Mouse (Mus musculus) liver, postnatal 0 days (tissue): ENCODE measurements around the gene Hhat. TPM values are rescaled to one million over a fixed set of nuclear protein-coding genes. Genes with fewer than 3 reads are reported as not detected.

Experiments
- ATAC-seq: fragments of 200-750 bp; cut with Nextera tagmentation; 2 replicates; pipeline ENCODE4 v1.8.0; 2017; ENCODE audit warnings: mild to moderate bottlenecking, moderate library complexity
- DNase-seq: peaks from one replicate; pipeline ENCODE4 v3.0.0-alpha.2; 2016
- H3K27ac ChIP-seq: fragments of 300-500 bp; sonication (generic); 2 replicates; pipeline ENCODE4 v1.5.1; 2014; ENCODE audit warnings: antibody characterized with exemption, moderate library complexity, mild to moderate bottlenecking, low read depth
- H3K27me3 ChIP-seq: fragments of 300-500 bp; sonication (generic); 2 replicates; pipeline ENCODE4 v1.6.1; 2014; ENCODE audit warnings: low read length, control low read depth, mixed read lengths; ENCODE audit not compliant: insufficient read depth
- H3K36me3 ChIP-seq: fragments of 300-500 bp; sonication (generic); replicated peaks from 2 replicates; pipeline ENCODE4 v1.6.1; 2014; ENCODE audit warnings: mild to moderate bottlenecking, control low read depth, low read length, moderate library complexity, mixed read lengths; ENCODE audit not compliant: insufficient read depth
- H3K4me1 ChIP-seq: fragments of 300-500 bp; sonication (generic); 2 replicates; pipeline ENCODE4 v1.6.1; 2014; ENCODE audit warnings: antibody characterized with exemption, mild to moderate bottlenecking, control low read depth; ENCODE audit not compliant: insufficient read depth
- H3K4me2 ChIP-seq: fragments of 300-500 bp; sonication (generic); 2 replicates; pipeline ENCODE4 v1.6.1; 2014; ENCODE audit warnings: low read depth, mild to moderate bottlenecking, low read length, moderate library complexity, mixed read lengths
- H3K4me3 ChIP-seq: fragments of 300-500 bp; sonication (generic); 2 replicates; pipeline ENCODE4 v1.5.1; 2014; ENCODE audit warnings: low read depth, low read length
- H3K9ac ChIP-seq: fragments of 300-500 bp; sonication (generic); replicated peaks from 2 replicates; pipeline ENCODE4 v1.6.1; 2014; ENCODE audit warnings: mild to moderate bottlenecking, moderate library complexity
- H3K9me3 ChIP-seq: fragments of 300-500 bp; sonication (generic); 2 replicates; pipeline ENCODE4 v1.6.1; 2016; ENCODE audit warnings: mild to moderate bottlenecking, control low read depth, low read length, mixed read lengths
- CTCF ChIP-seq: sonication (generic); IDR thresholded peaks from 2 replicates; pipeline ENCODE4 v1.5.1; 2016; ENCODE audit warnings: antibody characterized with exemption, low read depth
- EP300 ChIP-seq: IDR thresholded peaks from 2 replicates; pipeline ENCODE4 v1.6.1; 2016; ENCODE audit warnings: antibody characterized with exemption, low read depth, mild to moderate bottlenecking
- WGBS: fragments of 180-500 bp; shearing (Covaris S2); extraction: QIAGEN DNeasy Blood & Tissue Kit; methylation state at CpG from one replicate; pipeline ENCODE4 v1.1.7; 2014; ENCODE audit not compliant: insufficient replicate concordance; 5-methylcytosine and 5-hydroxymethylcytosine counted together
- polyA plus RNA-seq: library from polyadenylated mRNA; unstranded; fragments of >200 nt; fragmentation: Nextera tagmentation; extraction: Ambion mirVana; gene quantifications from 2 replicates; pipeline ENCODE4 v1.2.1, GENCODE M21; 2015

Hhat gene
- polyA plus RNA-seq, 1 experiment from 2014 or later = 1.1 TPM

GRCm38 (mm10) chr1:192796201-192797010, 25.4 kb upstream of the Hhat start:
- Histone ChIP-seq H3K36me3 (no peaks in the 10 kb centered on the region), H3K9me3 (no peaks in the 10 kb centered on the region; the same call in 1 of the 2 replicates), H3K4me2 (no peak overlapping the region), H3K27me3 (no peaks in the 10 kb centered on the region), H3K4me3 (no peak overlapping the region), H3K9ac (no peak overlapping the region), H3K27ac (no peak overlapping the region), H3K4me1 (peaks cover 2% of the 10 kb centered on the region; the same call in 1 of the 2 replicates)
- no peak for ATAC-seq
- no peak for TF ChIP-seq EP300
- TF ChIP-seq CTCF = no peak
- WGBS = 41% methylated on average over 10 of the region's 21 CpGs
- DNase-seq = no peak

- WGBS = 65% methylated on average over 8 of the region's 9 CpGs
- Histone ChIP-seq H3K4me1 (peaks cover 2% of the 10 kb centered on the region; the same call in 1 of the 2 replicates), H3K36me3 (no peaks in the 10 kb centered on the region), H3K9ac (no peak overlapping the region), H3K4me3 (no peak overlapping the region), H3K27ac (no peak overlapping the region), H3K4me2 (no peak overlapping the region), H3K27me3 (no peaks in the 10 kb centered on the region), H3K9me3 (no peaks in the 10 kb centered on the region; the same call in 1 of the 2 replicates)
- DNase-seq (peak; percentile 69), ATAC-seq (peak; percentile 82)
- TF ChIP-seq CTCF = no peak
- no peak for TF ChIP-seq EP300
Observed at GRCm38 (mm10) chr1:192794957-192795745, 24.1 kb upstream of the Hhat start.

GRCm38 (mm10) chr1:192791897-192792361, 20.9 kb upstream of the Hhat start:
- no peak overlapping the region for H3K27ac ChIP-seq
- no peak for DNase-seq
- ATAC-seq = no peak
- peaks cover 2% of the 10 kb centered on the region; the same call in 1 of the 2 replicates for H3K4me1 ChIP-seq
- H3K9me3 ChIP-seq = no peaks in the 10 kb centered on the region; the same call in 1 of the 2 replicates
- H3K4me3 ChIP-seq = no peak overlapping the region
- TF ChIP-seq CTCF (no peak), EP300 (no peak)
- no peaks in the 10 kb centered on the region for H3K27me3 ChIP-seq
- 20% methylated on average over 7 of the region's 7 CpGs for WGBS
- no peaks in the 10 kb centered on the region for H3K36me3 ChIP-seq
- H3K4me2 ChIP-seq = no peak overlapping the region
- H3K9ac ChIP-seq = no peak overlapping the region

GRCm38 (mm10) chr1:192790442-192790841, 19.4 kb upstream of the Hhat start:
- no peak overlapping the region for H3K27ac ChIP-seq
- WGBS = 80% methylated on average over 4 of the region's 4 CpGs

GRCm38 (mm10) chr1:192789828-192790227, 18.8 kb upstream of the Hhat start:
- no peak overlapping the region for H3K4me3 ChIP-seq
- H3K9me3 ChIP-seq = no peaks in the 10 kb centered on the region
- no peaks in the 10 kb centered on the region for H3K27me3 ChIP-seq
- DNase-seq = no peak
- H3K27ac ChIP-seq = no peak overlapping the region
- H3K36me3 ChIP-seq = no peaks in the 10 kb centered on the region
- no peak overlapping the region for H3K4me2 ChIP-seq
- WGBS = 81% methylated on average over 11 of the region's 11 CpGs
- no peak for ATAC-seq
- no peak for TF ChIP-seq CTCF
- no peak for TF ChIP-seq EP300
- no peaks in the 10 kb centered on the region for H3K4me1 ChIP-seq
- H3K9ac ChIP-seq = no peak overlapping the region

More at GRCm38 (mm10) chr1:192790442-192790841, 19.4 kb upstream of the Hhat start:
- H3K9ac ChIP-seq = no peak overlapping the region
- H3K4me1 ChIP-seq = no peaks in the 10 kb centered on the region
- no peak for DNase-seq
- H3K4me3 ChIP-seq = no peak overlapping the region
- no peaks in the 10 kb centered on the region for H3K27me3 ChIP-seq
- no peak for ATAC-seq
- no peak overlapping the region for H3K4me2 ChIP-seq
- TF ChIP-seq CTCF = peak; percentile 64
- no peak for TF ChIP-seq EP300
- no peaks in the 10 kb centered on the region; the same call in 1 of the 2 replicates for H3K9me3 ChIP-seq
- H3K36me3 ChIP-seq = no peaks in the 10 kb centered on the region

GRCm38 (mm10) chr1:192789111-192789522, 18.1 kb upstream of the Hhat start:
- Histone ChIP-seq H3K4me2 (no peak overlapping the region), H3K4me1 (no peaks in the 10 kb centered on the region), H3K36me3 (no peaks in the 10 kb centered on the region), H3K9me3 (no peaks in the 10 kb centered on the region), H3K9ac (no peak overlapping the region), H3K27ac (no peak overlapping the region), H3K27me3 (no peaks in the 10 kb centered on the region), H3K4me3 (no peak overlapping the region)
- no peak for DNase-seq
- 82% methylated on average over 10 of the region's 10 CpGs for WGBS
- TF ChIP-seq CTCF (no peak), EP300 (no peak)
- ATAC-seq = no peak
